Mouse (Mus musculus) MEL (cell line): ENCODE results near the gene Zfp85. TPM values are rescaled to one million over a fixed set of nuclear protein-coding genes. Genes with fewer than 3 reads are reported as not detected.

Experiments used
- DNase-seq: peaks from one replicate; pipeline ENCODE4 v3.0.0; 2011; ENCODE audit warnings: low read depth, low spot score
- H3K27ac ChIP-seq: 2 replicates; pipeline ENCODE4 v1.5.1; 2012; ENCODE audit warnings: low read depth, mild to moderate bottlenecking, control low read depth, low read length, moderate library complexity; ENCODE audit not compliant: control insufficient read depth
- H3K27me3 ChIP-seq, 2 experiments: fragments of 150-350 bp in 1 of 2; sonication (generic) in 1 of 2; 2 replicates each; pipeline ENCODE4 v1.6.1; 2012; ENCODE audit warnings: low read length in 2 of 2, mild to moderate bottlenecking in 2 of 2, improper control_type of control experiment in 1 of 2, moderate library complexity in 1 of 2; ENCODE audit not compliant: insufficient read depth in 2 of 2, control insufficient read depth in 1 of 2
- H3K36me3 ChIP-seq, 2 experiments: 2 replicates each; pipeline ENCODE4 v1.6.1; 2012 to 2014; ENCODE audit warnings: low read length in 2 of 2, improper control_type of control experiment in 1 of 2, inconsistent platforms in 1 of 2, mild to moderate bottlenecking in 1 of 2; ENCODE audit not compliant: insufficient read depth in 2 of 2, control insufficient read depth in 1 of 2
- H3K4me1 ChIP-seq, 2 experiments: fragments of 150-350 bp in 1 of 2; sonication (generic) in 1 of 2; 2 replicates each; pipeline ENCODE4 v1.6.1; 2012; ENCODE audit warnings: low read length in 2 of 2, improper control_type of control experiment in 1 of 2, mild to moderate bottlenecking in 1 of 2; ENCODE audit not compliant: insufficient read depth in 2 of 2, control insufficient read depth in 1 of 2
- H3K4me3 ChIP-seq, 2 experiments: fragments of 150-350 bp in 1 of 2; sonication (generic) in 1 of 2; 2 replicates each; pipeline ENCODE4 v1.5.1; 2012; ENCODE audit warnings: low read depth in 2 of 2, low read length in 2 of 2, mild to moderate bottlenecking in 2 of 2, moderate library complexity in 2 of 2, control low read depth in 1 of 2, improper control_type of control experiment in 1 of 2; ENCODE audit not compliant: control insufficient read depth in 1 of 2, insufficient read depth in 1 of 2
- H3K79me2 ChIP-seq: 2 replicates; pipeline ENCODE4 v1.6.1; 2012; ENCODE audit warnings: mild to moderate bottlenecking, low read length, moderate library complexity; ENCODE audit not compliant: control insufficient read depth, poor library complexity, insufficient read depth
- H3K9ac ChIP-seq: 2 replicates; pipeline ENCODE4 v1.6.1; 2012; ENCODE audit warnings: low read depth, mild to moderate bottlenecking, control low read depth, low read length, moderate library complexity; ENCODE audit not compliant: control insufficient read depth, poor library complexity, severe bottlenecking
- H3K9me3 ChIP-seq: fragments of 150-350 bp; sonication (generic); replicated peaks from 2 replicates; pipeline ENCODE4 v1.6.1; 2012; ENCODE audit warnings: mild to moderate bottlenecking, low read length, improper control_type of control experiment, moderate library complexity; ENCODE audit not compliant: insufficient read depth
- CHD2 ChIP-seq: IDR thresholded peaks from 2 replicates; pipeline ENCODE4 v1.6.1; 2011; ENCODE audit warnings: low read length, improper control_type of control experiment
- CTCF ChIP-seq, 3 experiments: IDR thresholded peaks in 2 of 3; conservative IDR thresholded peaks in 1 of 3; 2 replicates each; pipeline ENCODE4 v1.5.1; 2011 to 2012; ENCODE audit warnings: low read length in 3 of 3, low read depth in 2 of 3, mild to moderate bottlenecking in 2 of 3, improper control_type of control experiment in 1 of 3, inconsistent platforms in 1 of 3, mixed read lengths in 1 of 3, moderate library complexity in 1 of 3; ENCODE audit not compliant: control insufficient read depth in 1 of 3, insufficient read depth in 1 of 3, poor library complexity in 1 of 3, severe bottlenecking in 1 of 3
- E2F4 ChIP-seq: IDR thresholded peaks from 2 replicates; pipeline ENCODE4 v1.6.1; 2011; ENCODE audit warnings: low read depth, low read length, improper control_type of control experiment, borderline replicate concordance
- ELF1 ChIP-seq: IDR thresholded peaks from 2 replicates; pipeline ENCODE4 v1.6.1; 2014; ENCODE audit warnings: low read depth, mild to moderate bottlenecking, inconsistent platforms, low read length, improper control_type of control experiment, moderate library complexity
- GATA1 ChIP-seq: IDR thresholded peaks from 2 replicates; pipeline ENCODE4 v1.6.1; 2011; ENCODE audit warnings: low read depth, low read length, improper control_type of control experiment
- HCFC1 ChIP-seq: IDR thresholded peaks from 2 replicates; pipeline ENCODE4 v1.6.1; 2012; ENCODE audit warnings: low read depth, mild to moderate bottlenecking, inconsistent platforms, low read length, improper control_type of control experiment, moderate library complexity
- JUND ChIP-seq: IDR thresholded peaks from 2 replicates; pipeline ENCODE4 v1.6.1; 2011; ENCODE audit warnings: low read depth, mild to moderate bottlenecking, improper control_type of control experiment, low read length
- MAFK ChIP-seq: IDR thresholded peaks from 2 replicates; pipeline ENCODE4 v1.6.1; 2011; ENCODE audit warnings: low read depth, mild to moderate bottlenecking, low read length, improper control_type of control experiment, borderline replicate concordance
- MAX ChIP-seq: IDR thresholded peaks from 2 replicates; pipeline ENCODE4 v1.6.1; 2011; ENCODE audit warnings: low read length, improper control_type of control experiment
- MXI1 ChIP-seq: IDR thresholded peaks from 2 replicates; pipeline ENCODE4 v1.6.1; 2011; ENCODE audit warnings: mild to moderate bottlenecking, low read depth, low read length, improper control_type of control experiment
- MYC ChIP-seq: IDR thresholded peaks from 2 replicates; pipeline ENCODE4 v1.6.1; 2011; ENCODE audit warnings: low read depth, mild to moderate bottlenecking, low read length, improper control_type of control experiment, moderate library complexity
- NRF1 ChIP-seq: IDR thresholded peaks from 2 replicates; pipeline ENCODE4 v1.6.1; 2014; ENCODE audit warnings: low read depth, mild to moderate bottlenecking, inconsistent platforms, low read length, improper control_type of control experiment, moderate library complexity; ENCODE audit not compliant: poor library complexity, insufficient read depth, severe bottlenecking
- POLR2A ChIP-seq, 2 experiments: IDR thresholded peaks; 2 replicates each; pipeline ENCODE4 v1.6.1; 2011 to 2012; ENCODE audit warnings: low read length in 2 of 2, mild to moderate bottlenecking in 2 of 2, control low read depth in 1 of 2, improper control_type of control experiment in 1 of 2, low read depth in 1 of 2, moderate library complexity in 1 of 2; ENCODE audit not compliant: control insufficient read depth in 1 of 2, insufficient read depth in 1 of 2, poor library complexity in 1 of 2
- POLR2AphosphoS2 ChIP-seq: IDR thresholded peaks from 2 replicates; pipeline ENCODE4 v1.6.1; 2011; ENCODE audit warnings: low read length, improper control_type of control experiment
- RCOR1 ChIP-seq: IDR thresholded peaks from 2 replicates; pipeline ENCODE4 v1.6.1; 2012; ENCODE audit warnings: low read depth, mild to moderate bottlenecking, inconsistent platforms, low read length, improper control_type of control experiment
- TAL1 ChIP-seq: IDR thresholded peaks from 2 replicates; pipeline ENCODE4 v1.6.1; 2012; ENCODE audit warnings: mild to moderate bottlenecking, inconsistent platforms, low read length, moderate library complexity, mixed read lengths
- UBTF ChIP-seq: IDR thresholded peaks from 2 replicates; pipeline ENCODE4 v1.6.1; 2012; ENCODE audit warnings: low read depth, mild to moderate bottlenecking, inconsistent platforms, low read length, improper control_type of control experiment, moderate library complexity, borderline replicate concordance; ENCODE audit not compliant: insufficient read depth
- USF2 ChIP-seq, 2 experiments: IDR thresholded peaks; 2 replicates each; pipeline ENCODE4 v1.6.1; 2011 to 2012; ENCODE audit warnings: improper control_type of control experiment in 2 of 2, low read length in 2 of 2, borderline replicate concordance in 1 of 2, inconsistent platforms in 1 of 2, low read depth in 1 of 2, mild to moderate bottlenecking in 1 of 2; ENCODE audit not compliant: insufficient read depth in 1 of 2
- ZNF384 ChIP-seq: IDR thresholded peaks from 2 replicates; pipeline ENCODE4 v1.6.1; 2012; ENCODE audit warnings: low read depth, mild to moderate bottlenecking, inconsistent platforms, low read length, improper control_type of control experiment
- polyA plus RNA-seq, 2 experiments: library from polyadenylated mRNA; stranded (reverse) in 1 of 2; unstranded in 1 of 2; fragments of >175 nt in 1 of 2; fragments of >200 nt in 1 of 2; gene quantifications; 2 replicates each; pipeline versions ENCODE4 v1.2.1 to v1.2.4; 2012; ENCODE audit warnings: low replicate concordance in 2 of 2, low read depth in 1 of 2; ENCODE audit not compliant: insufficient read length in 2 of 2, insufficient read depth in 1 of 2, missing spikeins in 1 of 2
- total RNA-seq: library from RNA; depleted of rRNA; stranded (reverse); fragments of 300-350 nt; gene quantifications from 2 replicates; pipeline ENCODE4 v1.2.3, GENCODE M21; 2012

The Zfp85 gene
- total and polyA plus RNA-seq, 3 experiments, result 1.6 to 2.1 TPM; not detected in 1

DNA sequence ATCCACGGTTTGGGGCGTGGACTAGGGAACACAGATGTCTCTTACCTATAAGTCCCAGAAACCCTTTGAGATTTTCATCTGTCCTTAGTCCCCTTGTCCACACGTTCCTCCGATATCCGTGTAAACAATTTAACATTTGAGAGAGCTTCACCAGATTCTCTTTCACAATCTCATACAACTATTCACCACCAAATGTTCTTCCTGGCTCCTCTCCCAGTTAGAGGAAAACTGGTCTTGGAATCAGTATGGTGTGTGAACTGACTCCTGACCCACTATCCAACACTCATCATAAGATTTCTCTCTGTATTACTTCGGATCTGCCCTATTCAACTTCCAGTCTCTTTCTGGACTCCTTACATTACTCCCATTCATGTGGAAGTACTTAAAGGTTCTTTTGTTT lies 733 bp upstream of the Zfp85 start:
- Histone ChIP-seq H3K79me2 (no peaks in the 10 kb centered on the region; the same call in 1 of the 2 replicates), H3K36me3 (peaks cover 0 to 3% of the 10 kb centered on the region in 2 experiments; a peak in 1 of 4 replicates), H3K9me3 (no peaks in the 10 kb centered on the region), H3K4me1 (no peaks in the 10 kb centered on the region; a peak in 2 of 4 replicates), H3K9ac (no peak overlapping the region), H3K27me3 (no peaks in the 10 kb centered on the region), H3K27ac (no peak overlapping the region), H3K4me3 (no peak overlapping the region)
- DNase-seq, result peak; percentile 2
- no peak for TF ChIP-seq MAFK
- no peak for TF ChIP-seq POLR2A (IDR thresholded peaks at IDR 0.05; ENCODE audit: control insufficient read depth in 1 of 2, insufficient read depth in 1 of 2, low read depth in 1 of 2, low read length in 2 of 2, poor library complexity in 1 of 2)
- TF ChIP-seq NRF1, result no peak
- TF ChIP-seq USF2 (IDR thresholded peaks at IDR 0.05; ENCODE audit: borderline replicate concordance in 1 of 2, insufficient read depth in 1 of 2, low read depth in 1 of 2, low read length in 2 of 2), result no peak
- TF ChIP-seq UBTF, result no peak
- TF ChIP-seq MXI1, result no peak
- TF ChIP-seq POLR2AphosphoS2, result no peak
- TF ChIP-seq, all 39 proteins: peak for 0

GRCm38 (mm10) chr13:67743896-67744295 lies 11.1 kb downstream of the Zfp85 start:
- TF ChIP-seq MXI1 (no peak), MAX (no peak), JUND (no peak), ZNF384 (no peak), POLR2AphosphoS2 (no peak), HCFC1 (no peak), ELF1 (no peak), TAL1 (no peak), RCOR1 (no peak), NRF1 (no peak), MYC (no peak), CHD2 (no peak), GATA1 (no peak), USF2 (IDR thresholded peaks at IDR 0.05; ENCODE audit: borderline replicate concordance in 1 of 2, insufficient read depth in 1 of 2, low read depth in 1 of 2, low read length in 2 of 2) (no peak), CTCF (IDR thresholded peaks at IDR 0.05 in 2 of 3, conservative IDR thresholded peaks at IDR 0.05 in 1 of 3; ENCODE audit: control insufficient read depth in 1 of 3, insufficient read depth in 1 of 3, low read depth in 2 of 3, low read length in 3 of 3, poor library complexity in 1 of 3, severe bottlenecking in 1 of 3) (no peak), E2F4 (no peak)
- Histone ChIP-seq H3K27me3 (no peaks in the 10 kb centered on the region), H3K9ac (no peak overlapping the region), H3K27ac (no peak overlapping the region), H3K4me3 (no peak overlapping the region), H3K9me3 (no peaks in the 10 kb centered on the region; the same call in 1 of the 2 replicates), H3K36me3 (no peaks in the 10 kb centered on the region), H3K4me1 (no peaks in the 10 kb centered on the region), H3K79me2 (no peaks in the 10 kb centered on the region)
- no peak for DNase-seq
